Mouse (Mus musculus) ES-E14 (cell line): ENCODE results near the gene Tshz3. TPM values are rescaled to one million over a fixed set of nuclear protein-coding genes. Genes with fewer than 3 reads are reported as not detected.

ENCODE experiments used
- DNase-seq: peaks from one replicate; pipeline ENCODE4 v3.0.0-alpha.2; 2013; ENCODE audit warnings: low read depth, low spot score
- H3K27ac ChIP-seq: 2 replicates; pipeline ENCODE4 v1.5.1; 2012; ENCODE audit warnings: low read depth, mild to moderate bottlenecking, low read length, moderate library complexity, mixed read lengths; ENCODE audit not compliant: poor library complexity, insufficient read depth, severe bottlenecking
- H3K36me3 ChIP-seq: 2 replicates; pipeline ENCODE4 v1.6.1; 2012; ENCODE audit warnings: mild to moderate bottlenecking, low read length, moderate library complexity, mixed read lengths; ENCODE audit not compliant: control insufficient read depth, poor library complexity, insufficient read depth, severe bottlenecking
- H3K4me1 ChIP-seq, 2 experiments: fragments of 150-350 bp in 1 of 2; sonication (generic) in 1 of 2; 2 replicates each; pipeline ENCODE4 v1.6.1; 2012; ENCODE audit warnings: low read length in 2 of 2, mild to moderate bottlenecking in 1 of 2, mixed read lengths in 1 of 2; ENCODE audit not compliant: control insufficient read depth in 2 of 2, insufficient read depth in 2 of 2, poor library complexity in 1 of 2
- H3K4me3 ChIP-seq, 2 experiments: fragments of 150-350 bp in 1 of 2; sonication (generic) in 1 of 2; 2 replicates each; pipeline ENCODE4 v1.5.1; 2012; ENCODE audit warnings: low read length in 2 of 2, low read depth in 1 of 2, mild to moderate bottlenecking in 1 of 2, mixed read lengths in 1 of 2; ENCODE audit not compliant: insufficient read depth in 1 of 2, poor library complexity in 1 of 2, severe bottlenecking in 1 of 2
- H3K9ac ChIP-seq: 2 replicates; pipeline ENCODE4 v1.6.1; 2012; ENCODE audit warnings: low read depth, mild to moderate bottlenecking, low read length, mixed read lengths; ENCODE audit not compliant: poor library complexity, insufficient read depth, severe bottlenecking
- H3K9me3 ChIP-seq: fragments of 150-350 bp; sonication (generic); 2 replicates; pipeline ENCODE4 v1.6.1; 2012; ENCODE audit warnings: low read depth, mild to moderate bottlenecking, low read length; ENCODE audit not compliant: control insufficient read depth, insufficient read depth
- CHD2 ChIP-seq: IDR thresholded peaks from 2 replicates; pipeline ENCODE4 v1.6.1; 2014; ENCODE audit warnings: mild to moderate bottlenecking, low read depth, low read length, inconsistent platforms
- HCFC1 ChIP-seq: IDR thresholded peaks from 2 replicates; pipeline ENCODE4 v1.6.1; 2012; ENCODE audit warnings: low read length, inconsistent platforms, borderline replicate concordance; ENCODE audit not compliant: insufficient read depth
- MAFK ChIP-seq: IDR thresholded peaks from 2 replicates; pipeline ENCODE4 v1.6.1; 2014; ENCODE audit warnings: mild to moderate bottlenecking, low read depth, low read length, inconsistent platforms; ENCODE audit not compliant: insufficient read depth
- ZC3H11A ChIP-seq: IDR thresholded peaks from 2 replicates; pipeline ENCODE4 v1.6.1; 2012; ENCODE audit warnings: low read depth, mild to moderate bottlenecking, inconsistent platforms, low read length, borderline replicate concordance
- ZNF384 ChIP-seq: IDR thresholded peaks from 2 replicates; pipeline ENCODE4 v1.6.1; 2012; ENCODE audit warnings: low read depth, low read length, inconsistent platforms
- in situ Hi-C, 2 experiments: fragments of 600-800 bp; cut with MboI; formaldehyde crosslinking; loops; one replicate each; pipeline ENCODE4 v1.15.1; 2025; ENCODE audit warnings: low sequenced_read_pairs in 2 of 2, inconsistent platforms in 1 of 2; ENCODE audit not compliant: unreplicated experiment in 2 of 2
- total RNA-seq: library from RNA; depleted of rRNA; stranded (reverse); fragments of 300-350 nt; gene quantifications from 2 replicates; pipeline ENCODE4 v1.2.3, GENCODE M21; 2012; rRNA removed

Gene Tshz3
- 1.6 and 2.1 TPM in 2 replicates for total RNA-seq

DNA sequence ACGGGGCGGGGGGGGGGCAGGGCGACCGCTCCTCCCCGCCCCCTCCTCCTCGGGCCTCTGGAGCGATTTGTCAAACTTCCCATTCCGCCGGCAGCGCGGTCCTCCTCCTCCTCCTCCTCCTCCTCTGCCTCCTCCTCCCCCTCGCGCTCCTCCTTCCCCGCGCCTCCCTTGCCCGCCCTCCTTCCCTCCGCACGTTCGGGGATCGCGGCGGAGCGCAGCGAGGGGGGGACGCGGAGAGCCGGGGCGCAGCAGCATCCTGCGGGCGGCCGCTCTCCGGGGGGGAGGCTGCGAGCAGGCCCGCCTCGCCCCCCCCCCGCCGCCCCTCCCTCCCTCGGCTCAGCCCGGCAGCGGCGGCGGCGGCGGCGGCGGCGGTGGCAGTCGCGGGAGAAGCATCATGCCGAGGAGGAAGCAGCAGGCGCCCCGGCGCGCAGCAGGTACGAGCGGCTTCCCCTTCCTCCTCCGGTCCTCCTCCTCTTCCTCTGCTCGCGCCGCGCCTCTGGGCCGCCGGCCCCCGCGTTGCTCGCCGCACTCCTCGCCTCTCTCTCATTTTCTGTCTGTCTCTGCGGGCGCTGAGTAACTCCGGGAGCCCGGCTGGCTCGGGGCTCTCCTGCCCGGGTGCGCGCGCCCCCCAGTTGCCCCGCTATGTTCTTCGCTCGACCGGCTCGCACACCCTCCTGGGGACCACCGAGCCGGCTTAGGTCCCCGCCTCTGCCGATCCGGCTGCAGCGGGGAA is at the start of gene Tshz3:
Tshz3 (plus strand) TSS at position 263 of the 733 bp plus-strand sequence.
- H3K9me3 ChIP-seq: no peaks in the 10 kb centered on the region
- H3K36me3 ChIP-seq: no peaks in the 10 kb centered on the region
- DNase-seq: no peak
- peak within 1 kb of the TSS; percentile 92 to 98 for H3K4me3 ChIP-seq
- peaks cover 0 to 9% of the 10 kb centered on the region in 2 experiments; a peak in 1 of 4 replicates for H3K4me1 ChIP-seq
- in situ Hi-C loops: loop anchor here (25.0 kb wide), 1 partner anchor 1064 kb away; the partner anchor contains the start of gene Zfp536 (in 2 of the 2)
- TF ChIP-seq CHD2 (no peak), ZNF384 (no peak), MAFK (no peak), HCFC1 (no peak), ZC3H11A (no peak)
- peak within 1 kb of the TSS; percentile 81 for H3K9ac ChIP-seq
- no peak within 1 kb of the TSS; the same call in 1 of the 2 replicates for H3K27ac ChIP-seq

DNA sequence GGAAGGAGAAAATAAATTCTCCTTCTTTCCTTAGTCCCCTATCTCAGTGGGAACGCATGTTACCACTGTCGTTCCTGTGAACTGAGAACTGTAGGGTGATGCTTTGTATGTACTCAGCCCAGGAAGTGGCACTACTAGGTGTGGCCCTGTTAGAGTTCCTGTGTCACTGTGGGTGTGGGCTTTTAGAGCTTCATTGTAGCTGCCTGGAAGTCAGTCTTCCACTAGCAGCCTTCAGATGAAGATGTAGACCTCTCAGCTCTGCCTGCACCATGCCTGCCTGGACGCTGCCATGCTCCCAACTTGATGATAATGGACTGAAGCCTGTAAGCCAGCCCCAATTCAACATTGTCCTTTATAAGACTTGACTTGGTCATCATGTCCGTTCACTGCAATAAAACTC is 42.0 kb upstream of the Tshz3 start:
- DNase-seq: no peak
- in situ Hi-C loops: no loop called here
- H3K4me1 ChIP-seq: peaks cover 0 to 13% of the 10 kb centered on the region in 2 experiments; a peak in 1 of 4 replicates
- no peaks in the 10 kb centered on the region for H3K9me3 ChIP-seq
- TF ChIP-seq MAFK (no peak), HCFC1 (no peak), ZNF384 (no peak), CHD2 (no peak), ZC3H11A (no peak)
- no peak overlapping the region for H3K4me3 ChIP-seq
- H3K9ac ChIP-seq: no peak overlapping the region
- H3K36me3 ChIP-seq: no peaks in the 10 kb centered on the region
- H3K27ac ChIP-seq: no peak overlapping the region

- no peaks in the 10 kb centered on the region for H3K9me3 ChIP-seq
- no peak overlapping the region for H3K27ac ChIP-seq
- DNase-seq: no peak
- H3K4me3 ChIP-seq: no peak overlapping the region
- H3K9ac ChIP-seq: no peak overlapping the region
- H3K36me3 ChIP-seq: no peaks in the 10 kb centered on the region
- TF ChIP-seq ZNF384 (no peak), ZC3H11A (no peak)
- H3K4me1 ChIP-seq: peaks cover 0 to 11% of the 10 kb centered on the region in 2 experiments; a peak in 1 of 4 replicates
- in situ Hi-C loops: no loop called here
These were observed 41.5 kb upstream of the Tshz3 start for GRCm38 (mm10) chr7:36656401-36656800.

- peaks cover 0 to 16% of the 10 kb centered on the region in 2 experiments; a peak in 1 of 4 replicates for H3K4me1 ChIP-seq
- no peaks in the 10 kb centered on the region for H3K9me3 ChIP-seq
- H3K4me3 ChIP-seq: no peak overlapping the region
- H3K27ac ChIP-seq: no peak overlapping the region
- TF ChIP-seq CHD2 (no peak), MAFK (no peak), HCFC1 (no peak), ZNF384 (no peak)
- in situ Hi-C loops: no loop called here
- no peak for DNase-seq
- no peaks in the 10 kb centered on the region for H3K36me3 ChIP-seq
- no peak overlapping the region for H3K9ac ChIP-seq
These were observed 39.6 kb upstream of the Tshz3 start for GRCm38 (mm10) chr7:36658331-36658730.
